Mouse (Mus musculus): ENCODE measurements around the gene Pld2. TPM values are rescaled to one million over a fixed set of nuclear protein-coding genes. Genes with fewer than 3 reads are reported as not detected.

Gene Pld2
- polyA plus RNA-seq, 1 experiment: 19.9 TPM

DNA sequence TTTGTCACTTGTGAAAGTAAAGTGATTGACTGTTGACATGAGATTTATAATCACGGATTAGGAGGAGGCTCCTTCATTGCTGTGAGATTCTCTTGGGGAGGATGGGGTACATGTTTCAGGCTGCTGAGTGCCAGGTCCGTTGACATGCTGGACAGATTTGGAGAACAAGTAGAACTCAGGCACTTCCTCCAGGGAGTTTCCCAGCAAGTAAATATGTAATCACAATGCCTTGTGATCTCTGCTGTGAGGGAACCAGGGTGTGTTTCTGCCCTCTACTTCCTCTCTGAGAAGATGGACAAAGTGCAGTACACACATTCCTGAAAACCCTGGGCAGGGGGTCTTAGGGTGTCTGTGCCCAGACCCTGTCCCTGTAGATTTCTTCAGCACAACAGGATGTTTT is 55.8 kb downstream of the Pld2 start:
- DNase-seq (ENCODE audit: low read depth): no peak
- TF ChIP-seq POLR2A (IDR thresholded peaks at IDR 0.05; ENCODE audit: borderline replicate concordance, extremely low read depth, insufficient read depth, insufficient read length, poor library complexity, severe bottlenecking) (no peak), CTCF (IDR thresholded peaks at IDR 0.05; ENCODE audit: borderline replicate concordance, extremely low read depth, insufficient read depth, insufficient read length) (no peak)

DNA sequence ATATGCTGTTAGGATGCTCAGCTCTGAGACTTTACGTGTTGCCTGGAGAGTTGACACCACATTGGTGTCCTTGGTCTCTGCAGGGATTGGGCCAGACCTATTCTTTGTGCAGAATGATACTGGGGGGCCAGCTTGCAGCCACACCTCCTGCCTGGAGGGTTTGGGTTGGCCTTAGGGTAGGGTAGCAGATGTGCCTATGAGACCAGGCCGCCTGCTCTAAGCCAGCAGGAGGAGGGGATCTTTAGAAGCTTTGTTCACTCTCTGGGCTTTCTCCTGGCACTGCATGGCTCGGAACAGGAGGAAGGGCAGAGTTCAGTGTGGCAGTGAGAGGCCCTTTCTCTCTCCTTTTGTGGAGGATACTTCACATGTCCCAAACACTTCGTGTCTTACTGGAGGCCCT is 56.2 kb downstream of the Pld2 start:
- peak; percentile 54 for DNase-seq (ENCODE audit: low read depth)

DNA sequence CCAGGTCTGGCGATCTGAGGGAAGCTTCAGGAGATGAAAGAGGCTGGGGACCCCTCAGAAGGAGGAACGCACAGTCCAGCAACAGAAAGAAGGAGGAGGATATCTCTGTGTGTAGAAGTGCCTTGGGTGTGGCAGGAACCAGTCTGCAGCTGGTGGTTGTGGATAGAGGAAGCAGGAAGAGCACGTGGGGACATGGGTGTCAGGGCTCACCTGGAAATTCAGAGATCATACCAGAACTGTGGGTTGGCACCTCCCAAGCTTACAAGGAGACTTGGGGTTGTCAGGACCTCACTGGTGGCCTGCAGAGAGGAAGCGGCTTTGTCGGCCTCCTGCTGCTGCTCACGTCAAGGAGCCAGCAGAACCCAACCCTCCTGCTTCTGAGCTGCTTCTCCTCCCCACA is 57.4 kb downstream of the Pld2 start:
- no peak for TF ChIP-seq POLR2A (IDR thresholded peaks at IDR 0.05; ENCODE audit: borderline replicate concordance, extremely low read depth, insufficient read depth, insufficient read length, poor library complexity, severe bottlenecking)
- no peak for TF ChIP-seq CTCF (IDR thresholded peaks at IDR 0.05; ENCODE audit: borderline replicate concordance, extremely low read depth, insufficient read depth, insufficient read length)
- DNase-seq (ENCODE audit: low read depth): no peak

More for the DNA sequence above, 56.2 kb downstream of the Pld2 start:
- TF ChIP-seq CTCF (IDR thresholded peaks at IDR 0.05; ENCODE audit: borderline replicate concordance, extremely low read depth, insufficient read depth, insufficient read length) (no peak), POLR2A (IDR thresholded peaks at IDR 0.05; ENCODE audit: borderline replicate concordance, extremely low read depth, insufficient read depth, insufficient read length, poor library complexity, severe bottlenecking) (no peak)

DNA sequence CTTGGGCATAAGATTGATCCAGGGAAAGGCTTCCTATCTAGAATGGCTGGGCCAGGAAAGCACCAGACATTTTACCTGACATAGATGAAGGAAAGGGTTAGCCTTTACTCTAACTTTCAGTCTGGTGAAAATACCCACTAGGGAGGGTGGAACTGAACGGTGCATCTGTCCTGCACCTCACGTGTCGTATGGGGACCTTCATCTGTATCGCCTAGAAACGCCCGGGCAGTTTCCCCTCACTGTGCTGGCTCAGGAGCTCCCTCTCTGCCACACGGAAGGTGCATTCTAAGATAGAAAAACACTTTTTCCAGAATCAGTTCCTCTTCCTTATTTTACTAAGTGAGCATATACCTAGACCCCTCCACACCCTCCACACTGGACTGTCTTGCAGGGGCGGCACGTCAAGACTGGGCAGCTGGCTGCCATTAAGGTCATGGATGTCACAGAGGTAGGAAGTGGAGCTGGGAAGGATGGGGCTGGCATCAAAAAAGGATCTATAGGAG is 58.6 kb downstream of the Pld2 start:
- no peak for DNase-seq (ENCODE audit: low read depth)
- TF ChIP-seq POLR2A (IDR thresholded peaks at IDR 0.05; ENCODE audit: borderline replicate concordance, extremely low read depth, insufficient read depth, insufficient read length, poor library complexity, severe bottlenecking) (no peak), CTCF (IDR thresholded peaks at IDR 0.05; ENCODE audit: borderline replicate concordance, extremely low read depth, insufficient read depth, insufficient read length) (no peak)

DNA sequence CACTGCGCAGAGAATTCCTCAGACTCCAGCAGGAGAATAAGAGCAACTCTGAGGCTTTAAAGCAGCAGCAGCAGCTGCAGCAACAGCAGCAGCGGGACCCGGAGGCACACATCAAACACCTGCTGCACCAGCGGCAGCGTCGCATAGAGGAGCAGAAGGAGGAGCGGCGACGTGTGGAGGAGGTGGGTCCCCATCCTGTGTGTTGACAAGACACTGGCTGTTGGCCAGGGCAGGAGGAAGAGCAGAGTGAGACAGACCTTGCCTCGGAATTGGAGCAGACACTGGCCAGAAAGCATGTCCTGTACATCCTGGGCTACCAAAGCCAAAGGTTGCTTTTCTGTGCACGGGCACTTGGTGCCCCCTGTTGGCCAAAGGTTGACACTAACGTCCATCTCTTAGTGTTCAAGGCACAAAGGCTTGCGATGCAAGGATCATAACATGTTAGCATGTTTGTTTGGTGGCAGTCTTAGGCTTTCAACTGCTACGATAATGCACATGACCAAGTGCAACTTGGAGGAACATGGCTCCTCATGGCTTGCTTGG is 65.2 kb downstream of the Pld2 start:
- TF ChIP-seq CTCF (IDR thresholded peaks at IDR 0.05; ENCODE audit: borderline replicate concordance, extremely low read depth, insufficient read depth, insufficient read length) (peak; percentile 91), POLR2A (IDR thresholded peaks at IDR 0.05; ENCODE audit: borderline replicate concordance, extremely low read depth, insufficient read depth, insufficient read length, poor library complexity, severe bottlenecking) (no peak)
- peak; percentile 79 for DNase-seq (ENCODE audit: low read depth)

DNA sequence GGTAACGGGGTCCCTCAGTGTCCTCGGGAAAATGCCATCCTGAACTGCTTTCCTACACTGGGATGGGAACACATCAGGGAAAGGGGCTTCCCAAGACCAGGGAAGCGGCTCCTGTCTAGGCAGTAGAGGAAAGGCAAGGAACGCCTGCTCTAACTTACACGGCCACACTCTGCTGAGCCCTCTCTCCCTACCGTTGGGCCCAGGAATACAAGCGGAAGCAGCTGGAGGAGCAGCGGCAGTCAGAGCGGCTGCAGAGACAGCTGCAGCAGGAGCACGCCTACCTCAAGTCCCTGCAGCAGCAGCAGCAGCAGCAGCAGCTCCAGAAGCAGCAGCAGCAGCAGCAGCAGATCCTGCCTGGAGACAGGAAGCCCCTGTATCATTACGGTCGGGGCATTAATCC is 66.9 kb downstream of the Pld2 start:
- TF ChIP-seq POLR2A (IDR thresholded peaks at IDR 0.05; ENCODE audit: borderline replicate concordance, extremely low read depth, insufficient read depth, insufficient read length, poor library complexity, severe bottlenecking): no peak
- TF ChIP-seq CTCF (IDR thresholded peaks at IDR 0.05; ENCODE audit: borderline replicate concordance, extremely low read depth, insufficient read depth, insufficient read length): no peak
- no peak for DNase-seq (ENCODE audit: low read depth)

DNA sequence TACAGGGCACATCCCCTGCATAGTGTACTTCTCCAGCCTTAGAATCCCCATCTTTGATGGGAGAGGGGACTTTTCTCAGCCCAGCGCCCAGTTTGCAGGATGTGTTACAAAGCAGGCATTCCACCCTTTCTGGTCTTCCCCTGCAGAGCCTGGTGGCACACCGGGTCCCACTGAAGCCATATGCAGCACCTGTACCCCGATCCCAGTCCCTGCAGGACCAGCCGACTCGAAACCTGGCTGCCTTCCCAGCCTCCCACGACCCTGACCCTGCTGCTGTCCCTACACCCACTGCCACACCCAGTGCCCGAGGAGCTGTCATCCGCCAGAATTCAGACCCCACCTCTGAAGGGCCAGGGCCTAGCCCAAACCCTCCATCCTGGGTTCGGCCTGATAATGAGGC is 67.7 kb downstream of the Pld2 start:
- no peak for DNase-seq (ENCODE audit: low read depth)

More for the DNA sequence above, 67.7 kb downstream of the Pld2 start:
- no peak for TF ChIP-seq POLR2A (IDR thresholded peaks at IDR 0.05; ENCODE audit: borderline replicate concordance, extremely low read depth, insufficient read depth, insufficient read length, poor library complexity, severe bottlenecking)
- no peak for TF ChIP-seq CTCF (IDR thresholded peaks at IDR 0.05; ENCODE audit: borderline replicate concordance, extremely low read depth, insufficient read depth, insufficient read length)

Other genes starting within 250 kb of the Pld2 start
- gene Alox12e, start 217.4 kb upstream of the Pld2 start, polyA plus RNA-seq (2012; rRNA removed): not detected in 2 replicates
- 0.05 and 0.29 TPM in 2 replicates for gene Alox15, start 188.0 kb upstream of the Pld2 start, polyA plus RNA-seq (2012; rRNA removed)
- gene Pelp1, start 130.0 kb upstream of the Pld2 start, polyA plus RNA-seq (2012; rRNA removed): 31.2 and 34.2 TPM in 2 replicates
- 68.7 and 86.1 TPM in 2 replicates for gene Arrb2, start 107.4 kb upstream of the Pld2 start, polyA plus RNA-seq (2012; rRNA removed)
- gene Med11, start 88.1 kb upstream of the Pld2 start, polyA plus RNA-seq (2012; rRNA removed): 28.1 and 31.8 TPM in 2 replicates
- 0.93 and 1.4 TPM in 2 replicates for gene Zmynd15, start 80.6 kb upstream of the Pld2 start, polyA plus RNA-seq (2012; rRNA removed)
- 3.1 and 3.5 TPM in 2 replicates for gene Cxcl16, start 80.1 kb upstream of the Pld2 start, polyA plus RNA-seq (2012; rRNA removed)
- gene Tm4sf5, start 34.8 kb upstream of the Pld2 start, polyA plus RNA-seq (2012; rRNA removed): 1.6 and 2.3 TPM in 2 replicates
- gene Vmo1, start 25.4 kb upstream of the Pld2 start, polyA plus RNA-seq (2012; rRNA removed): 0.14 and 0.15 TPM in 2 replicates
- gene Gltpd2, start 20.9 kb upstream of the Pld2 start, polyA plus RNA-seq (2012; rRNA removed): 0.09 TPM in 1 of 2 replicates, not detected in the other
- 405 and 560 TPM in 2 replicates for gene Psmb6, start 14.7 kb upstream of the Pld2 start, polyA plus RNA-seq (2012; rRNA removed)
- gene Gm40193, start 7.1 kb upstream of the Pld2 start, polyA plus RNA-seq (2012; rRNA removed): not detected in 2 replicates
- 94.3 and 99.5 TPM in 2 replicates for gene Mink1, start 22.8 kb downstream of the Pld2 start, polyA plus RNA-seq (2012; rRNA removed)
- not detected in 2 replicates for gene 4930544D05Rik, start 75.8 kb downstream of the Pld2 start, polyA plus RNA-seq (2012; rRNA removed)
- 0.16 TPM in 1 of 2 replicates, not detected in the other for gene Chrne, start 79.2 kb downstream of the Pld2 start, polyA plus RNA-seq (2012; rRNA removed)
- gene Gp1ba, start 99.1 kb downstream of the Pld2 start, polyA plus RNA-seq (2012; rRNA removed): 0.06 and 0.30 TPM in 2 replicates
- gene Rnf167, start 107.2 kb downstream of the Pld2 start, polyA plus RNA-seq (2012; rRNA removed): 91.1 and 127 TPM in 2 replicates
- gene Slc25a11, start 107.4 kb downstream of the Pld2 start, polyA plus RNA-seq (2012; rRNA removed): 129 and 149 TPM in 2 replicates
- gene Pfn1, start 114.6 kb downstream of the Pld2 start, polyA plus RNA-seq (2012; rRNA removed): 419 and 479 TPM in 2 replicates
- 23.0 and 24.1 TPM in 2 replicates for gene Eno3, start 117.1 kb downstream of the Pld2 start, polyA plus RNA-seq (2012; rRNA removed)
- 56.3 and 76.0 TPM in 2 replicates for gene Spag7, start 129.4 kb downstream of the Pld2 start, polyA plus RNA-seq (2012; rRNA removed)
- gene Camta2, start 148.0 kb downstream of the Pld2 start, polyA plus RNA-seq (2012; rRNA removed): 17.7 and 25.2 TPM in 2 replicates
- 0.61 and 0.72 TPM in 2 replicates for gene Inca1, start 160.1 kb downstream of the Pld2 start, polyA plus RNA-seq (2012; rRNA removed)
- gene Kif1c, start 160.5 kb downstream of the Pld2 start, polyA plus RNA-seq (2012; rRNA removed): 15.7 and 23.0 TPM in 2 replicates
- gene Zfp3, start 224.1 kb downstream of the Pld2 start, polyA plus RNA-seq (2012; rRNA removed): 5.8 and 7.7 TPM in 2 replicates

Data from brain, embryonic 14.5 days (tissue).